Mouse (Mus musculus): ENCODE data around the gene Olfr1122. TPM values are rescaled to one million over a fixed set of nuclear protein-coding genes. Genes with fewer than 3 reads are reported as not detected.
"Not testable (repeated sequence)": the region's sequence is repeated elsewhere in the genome, so short reads cannot be mapped to it uniquely, and the experiment has no call there.

Gene Olfr1122
- total and polyA plus RNA-seq, 3 experiments = not detected

DNA sequence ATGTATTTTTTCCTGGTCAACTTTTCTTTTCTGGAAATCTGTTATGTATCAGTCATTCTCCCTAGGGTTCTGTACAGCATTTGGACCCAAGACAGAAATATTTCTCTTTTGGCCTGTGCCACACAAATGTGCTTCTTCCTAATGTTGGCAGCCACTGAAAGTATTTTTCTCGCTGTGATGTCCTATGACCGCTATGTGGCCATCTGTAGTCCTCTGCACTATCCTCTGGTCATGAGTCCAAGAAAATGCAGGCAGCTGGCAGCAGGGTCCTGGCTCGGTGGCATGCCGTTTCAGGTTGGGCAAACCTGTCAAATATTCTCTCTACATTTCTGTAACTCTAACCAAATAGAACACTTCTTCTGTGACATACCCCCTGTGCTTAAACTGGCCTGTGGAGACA lies 13.9 kb upstream of the Olfr1122 start:
- Histone ChIP-seq H3K27me3 (ENCODE audit: control insufficient read depth in 1 of 2, insufficient read depth in 2 of 2, low read length in 2 of 2) (no peaks in the 10 kb centered on the region), H3K9ac (ENCODE audit: control insufficient read depth, low read depth, low read length, poor library complexity, severe bottlenecking) (no peak overlapping the region), H3K79me2 (ENCODE audit: control insufficient read depth, insufficient read depth, low read length, poor library complexity) (no peaks in the 10 kb centered on the region), H3K4me3 (ENCODE audit: control insufficient read depth in 1 of 2, insufficient read depth in 1 of 2, low read depth in 2 of 2, low read length in 2 of 2) (no peak overlapping the region), H3K4me1 (ENCODE audit: control insufficient read depth in 1 of 2, insufficient read depth in 2 of 2, low read length in 2 of 2) (no peaks in the 10 kb centered on the region), H3K27ac (ENCODE audit: control insufficient read depth, low read depth, low read length) (no peak overlapping the region), H3K36me3 (ENCODE audit: control insufficient read depth in 1 of 2, insufficient read depth in 2 of 2, low read length in 2 of 2) (no peaks in the 10 kb centered on the region), H3K9me3 (replicated peaks; ENCODE audit: insufficient read depth, low read length) (no peaks in the 10 kb centered on the region)
- no peak for DNase-seq (ENCODE audit: low read depth, low spot score)
- no peak for TF ChIP-seq MAFK (IDR thresholded peaks at IDR 0.05; ENCODE audit: borderline replicate concordance, low read depth, low read length)
- no peak for TF ChIP-seq KAT2A (conservative IDR thresholded peaks at IDR 0.05; ENCODE audit: low read depth, low read length)
- no peak for TF ChIP-seq E2F4 (IDR thresholded peaks at IDR 0.05; ENCODE audit: borderline replicate concordance, low read depth, low read length)
- no peak for TF ChIP-seq POLR2AphosphoS5 (IDR thresholded peaks at IDR 0.05; ENCODE audit: borderline replicate concordance, low read depth, low read length)
- no peak for TF ChIP-seq MEF2A (IDR thresholded peaks at IDR 0.05; ENCODE audit: extremely low read depth, insufficient replicate concordance, low read depth, low read length, poor library complexity, severe bottlenecking)
- no peak for TF ChIP-seq CHD2 (IDR thresholded peaks at IDR 0.05; ENCODE audit: low read length)
- no peak for TF ChIP-seq SMC3 (IDR thresholded peaks at IDR 0.05; ENCODE audit: low read depth, low read length)
- no peak for TF ChIP-seq SIN3A (IDR thresholded peaks at IDR 0.05; ENCODE audit: low read length)
- no peak for TF ChIP-seq CTCF (IDR thresholded peaks at IDR 0.05 in 2 of 3, conservative IDR thresholded peaks at IDR 0.05 in 1 of 3; ENCODE audit: control insufficient read depth in 1 of 3, insufficient read depth in 1 of 3, low read depth in 2 of 3, low read length in 3 of 3, poor library complexity in 1 of 3, severe bottlenecking in 1 of 3)

DNA sequence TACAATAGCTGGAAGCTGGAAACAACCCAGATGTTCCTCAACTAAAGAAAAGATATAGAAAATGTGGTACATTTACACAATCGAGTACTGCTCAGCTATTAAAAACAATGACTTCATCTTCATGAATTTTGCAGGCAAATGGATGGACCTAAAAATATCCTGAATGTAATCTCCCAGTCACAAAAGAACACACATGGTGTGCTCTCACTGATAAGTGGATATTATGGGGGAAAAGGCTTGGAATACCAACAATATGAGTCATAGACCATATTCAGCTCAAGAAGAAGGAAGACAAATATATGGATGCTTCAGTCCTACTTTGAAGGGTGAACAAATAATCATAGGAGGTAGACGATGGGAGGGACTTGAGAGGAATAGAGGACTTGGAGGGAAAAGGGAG lies 1.7 kb upstream of the Olfr1122 start:
- TF ChIP-seq POLR2A (IDR thresholded peaks at IDR 0.05; ENCODE audit: control insufficient read depth in 1 of 2, insufficient read depth in 1 of 2, low read depth in 1 of 2, low read length in 2 of 2, poor library complexity in 1 of 2) (no peak), MAFK (IDR thresholded peaks at IDR 0.05; ENCODE audit: borderline replicate concordance, low read depth, low read length) (no peak)
- no peak for DNase-seq (ENCODE audit: low read depth, low spot score)
- Histone ChIP-seq H3K9me3 (replicated peaks; ENCODE audit: insufficient read depth, low read length) (no peaks in the 10 kb centered on the region), H3K27ac (ENCODE audit: control insufficient read depth, low read depth, low read length) (no peak overlapping the region), H3K9ac (ENCODE audit: control insufficient read depth, low read depth, low read length, poor library complexity, severe bottlenecking) (no peak overlapping the region), H3K4me3 (ENCODE audit: control insufficient read depth in 1 of 2, insufficient read depth in 1 of 2, low read depth in 2 of 2, low read length in 2 of 2) (no peak overlapping the region), H3K27me3 (ENCODE audit: control insufficient read depth in 1 of 2, insufficient read depth in 2 of 2, low read length in 2 of 2) (no peaks in the 10 kb centered on the region), H3K36me3 (ENCODE audit: control insufficient read depth in 1 of 2, insufficient read depth in 2 of 2, low read length in 2 of 2) (no peaks in the 10 kb centered on the region), H3K79me2 (ENCODE audit: control insufficient read depth, insufficient read depth, low read length, poor library complexity) (no peaks in the 10 kb centered on the region), H3K4me1 (ENCODE audit: control insufficient read depth in 1 of 2, insufficient read depth in 2 of 2, low read length in 2 of 2) (no peaks in the 10 kb centered on the region)

DNA sequence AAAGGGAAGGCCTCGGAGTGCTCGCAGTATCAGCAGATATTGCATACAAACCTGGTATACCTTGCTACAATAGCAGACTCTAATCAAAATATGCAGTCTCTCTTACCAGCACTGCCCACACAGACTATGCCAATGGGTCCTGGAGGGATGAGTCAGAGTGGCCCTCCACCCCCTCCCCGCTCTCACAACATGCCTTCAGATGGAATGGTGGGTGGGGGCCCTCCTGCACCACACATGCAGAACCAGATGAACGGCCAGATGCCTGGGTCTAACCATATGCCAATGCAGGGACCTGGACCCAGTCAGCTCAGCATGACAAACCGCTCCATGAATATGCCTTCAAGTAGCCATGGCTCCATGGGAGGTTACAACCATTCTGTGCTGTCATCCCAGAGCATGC lies 8.0 kb downstream of the Olfr1122 start:
- H3K4me3 ChIP-seq (ENCODE audit: control insufficient read depth in 1 of 2, insufficient read depth in 1 of 2, low read depth in 2 of 2, low read length in 2 of 2); H3K36me3 ChIP-seq (ENCODE audit: control insufficient read depth in 1 of 2, insufficient read depth in 2 of 2, low read length in 2 of 2); H3K9ac ChIP-seq (ENCODE audit: control insufficient read depth, low read depth, low read length, poor library complexity, severe bottlenecking); H3K4me1 ChIP-seq (ENCODE audit: control insufficient read depth in 1 of 2, insufficient read depth in 2 of 2, low read length in 2 of 2); H3K27ac ChIP-seq (ENCODE audit: control insufficient read depth, low read depth, low read length); H3K27me3 ChIP-seq (ENCODE audit: control insufficient read depth in 1 of 2, insufficient read depth in 2 of 2, low read length in 2 of 2); DNase-seq (ENCODE audit: low read depth, low spot score); H3K79me2 ChIP-seq (ENCODE audit: control insufficient read depth, insufficient read depth, low read length, poor library complexity); H3K9me3 ChIP-seq (replicated peaks; ENCODE audit: insufficient read depth, low read length): not testable (repeated sequence)

DNA sequence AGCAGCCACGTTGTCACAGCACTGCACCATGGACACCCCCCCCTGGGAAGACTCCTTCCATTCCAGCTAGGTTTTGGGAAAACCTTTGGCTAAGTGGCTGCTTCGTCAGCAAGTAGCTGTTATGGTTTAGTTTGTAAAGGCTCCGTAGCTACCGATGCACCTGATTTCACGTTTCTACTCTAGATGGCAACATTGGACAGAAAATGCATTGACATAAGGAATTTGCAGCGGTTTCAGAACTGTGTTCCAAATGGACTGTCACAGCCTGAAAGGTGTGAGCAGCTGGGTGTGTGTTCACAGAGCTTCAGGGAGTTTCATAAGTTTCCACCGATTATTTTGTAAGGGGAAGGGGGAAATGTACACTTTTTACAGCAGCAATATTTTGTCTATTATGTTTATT lies 9.0 kb downstream of the Olfr1122 start:
- H3K36me3 ChIP-seq (ENCODE audit: control insufficient read depth in 1 of 2, insufficient read depth in 2 of 2, low read length in 2 of 2); H3K4me3 ChIP-seq (ENCODE audit: control insufficient read depth in 1 of 2, insufficient read depth in 1 of 2, low read depth in 2 of 2, low read length in 2 of 2); H3K27me3 ChIP-seq (ENCODE audit: control insufficient read depth in 1 of 2, insufficient read depth in 2 of 2, low read length in 2 of 2); H3K79me2 ChIP-seq (ENCODE audit: control insufficient read depth, insufficient read depth, low read length, poor library complexity); H3K9me3 ChIP-seq (replicated peaks; ENCODE audit: insufficient read depth, low read length); H3K9ac ChIP-seq (ENCODE audit: control insufficient read depth, low read depth, low read length, poor library complexity, severe bottlenecking); DNase-seq (ENCODE audit: low read depth, low spot score); H3K27ac ChIP-seq (ENCODE audit: control insufficient read depth, low read depth, low read length); H3K4me1 ChIP-seq (ENCODE audit: control insufficient read depth in 1 of 2, insufficient read depth in 2 of 2, low read length in 2 of 2): not testable (repeated sequence)
